Mouse (Mus musculus): Measurements from ENCODE around the gene Card19. TPM values are rescaled to one million over a fixed set of nuclear protein-coding genes. Genes with fewer than 3 reads are reported as not detected.

The Card19 gene
- polyA plus RNA-seq, 1 experiment, result 534 TPM

GRCm38 (mm10) chr13:49190876-49191672 is 24.8 kb downstream of the Card19 start:
- peak overlapping the region; percentile 98 for H3K4me3 ChIP-seq (replicated peaks)
- peaks cover 74% of the 10 kb centered on the region for H3K36me3 ChIP-seq (replicated peaks; ENCODE audit: low read length)
- TF ChIP-seq FLI1 (IDR thresholded peaks at IDR 0.05; ENCODE audit: low read length), result no peak
- no peak for TF ChIP-seq GATA1 (IDR thresholded peaks at IDR 0.05; ENCODE audit: borderline replicate concordance, low read length)
- peaks cover 2% of the 10 kb centered on the region for H3K27me3 ChIP-seq (replicated peaks)
- H3K9me3 ChIP-seq, result no peaks in the 10 kb centered on the region
- H3K4me1 ChIP-seq, result peaks cover 97% of the 10 kb centered on the region

- peak overlapping the region; percentile 98 for H3K4me3 ChIP-seq (replicated peaks)
- peaks cover 2% of the 10 kb centered on the region for H3K27me3 ChIP-seq (replicated peaks)
- H3K4me1 ChIP-seq, result peaks cover 97% of the 10 kb centered on the region
- H3K9me3 ChIP-seq, result no peaks in the 10 kb centered on the region
- H3K36me3 ChIP-seq (replicated peaks; ENCODE audit: low read length), result peaks cover 66% of the 10 kb centered on the region
- TF ChIP-seq FLI1 (IDR thresholded peaks at IDR 0.05; ENCODE audit: low read length), result no peak; the same call in 1 of the 2 replicates
- no peak for TF ChIP-seq GATA1 (IDR thresholded peaks at IDR 0.05; ENCODE audit: borderline replicate concordance, low read length)
Observed at GRCm38 (mm10) chr13:49189970-49190870, 25.6 kb downstream of the Card19 start.

GRCm38 (mm10) chr13:49188966-49189360 is 26.9 kb downstream of the Card19 start:
- TF ChIP-seq FLI1 (IDR thresholded peaks at IDR 0.05; ENCODE audit: low read length) (no peak), GATA1 (IDR thresholded peaks at IDR 0.05; ENCODE audit: borderline replicate concordance, low read length) (no peak)
- Histone ChIP-seq H3K4me1 (peaks cover 96% of the 10 kb centered on the region), H3K27me3 (replicated peaks) (peaks cover 3% of the 10 kb centered on the region), H3K36me3 (replicated peaks; ENCODE audit: low read length) (peaks cover 53% of the 10 kb centered on the region), H3K4me3 (replicated peaks) (peak overlapping the region; percentile 98), H3K9me3 (peaks cover 4% of the 10 kb centered on the region; the same call in 1 of the 2 replicates)

GRCm38 (mm10) chr13:49188219-49188965 is 27.4 kb downstream of the Card19 start:
- peaks cover 96% of the 10 kb centered on the region for H3K4me1 ChIP-seq
- H3K36me3 ChIP-seq (replicated peaks; ENCODE audit: low read length), result peaks cover 48% of the 10 kb centered on the region

GRCm38 (mm10) chr13:49187288-49188218 is 28.3 kb downstream of the Card19 start, which contains the start of gene Ninj1:
Ninj1 (plus strand) TSS chr13:49187485.
- Histone ChIP-seq H3K36me3 (replicated peaks; ENCODE audit: low read length) (peaks cover 39% of the 10 kb centered on the region), H3K4me1 (peaks cover 96% of the 10 kb centered on the region), H3K27me3 (replicated peaks) (peaks cover 4% of the 10 kb centered on the region), H3K9me3 (peaks cover 7% of the 10 kb centered on the region; the same call in 1 of the 2 replicates), H3K4me3 (replicated peaks) (peak within 1 kb of the TSS; percentile 98)
- TF ChIP-seq GATA1 (IDR thresholded peaks at IDR 0.05; ENCODE audit: borderline replicate concordance, low read length) (peak; percentile 96), FLI1 (IDR thresholded peaks at IDR 0.05; ENCODE audit: low read length) (no peak)

More at GRCm38 (mm10) chr13:49188219-49188965, 27.4 kb downstream of the Card19 start:
- TF ChIP-seq FLI1 (IDR thresholded peaks at IDR 0.05; ENCODE audit: low read length) (no peak), GATA1 (IDR thresholded peaks at IDR 0.05; ENCODE audit: borderline replicate concordance, low read length) (no peak)
- Histone ChIP-seq H3K27me3 (replicated peaks) (peaks cover 1% of the 10 kb centered on the region), H3K4me3 (replicated peaks) (peak overlapping the region; percentile 98), H3K9me3 (peaks cover 7% of the 10 kb centered on the region; the same call in 1 of the 2 replicates)

- peak overlapping the region; percentile 98 for H3K4me3 ChIP-seq (replicated peaks)
- peaks cover 96% of the 10 kb centered on the region for H3K4me1 ChIP-seq
- peaks cover 7% of the 10 kb centered on the region; the same call in 1 of the 2 replicates for H3K9me3 ChIP-seq
- H3K36me3 ChIP-seq (replicated peaks; ENCODE audit: low read length), result peaks cover 32% of the 10 kb centered on the region
- TF ChIP-seq FLI1 (IDR thresholded peaks at IDR 0.05; ENCODE audit: low read length), result no peak
- TF ChIP-seq GATA1 (IDR thresholded peaks at IDR 0.05; ENCODE audit: borderline replicate concordance, low read length), result no peak
- H3K27me3 ChIP-seq (replicated peaks), result peaks cover 4% of the 10 kb centered on the region
Observed at GRCm38 (mm10) chr13:49186798-49187287, 29.0 kb downstream of the Card19 start.

GRCm38 (mm10) chr13:49183646-49184045 is 32.2 kb downstream of the Card19 start:
- Histone ChIP-seq H3K9me3 (peaks cover 7% of the 10 kb centered on the region; the same call in 1 of the 2 replicates), H3K27me3 (replicated peaks) (peaks cover 6% of the 10 kb centered on the region), H3K36me3 (replicated peaks; ENCODE audit: low read length) (peaks cover 3% of the 10 kb centered on the region), H3K4me3 (replicated peaks) (peak overlapping the region; percentile 38), H3K4me1 (peaks cover 96% of the 10 kb centered on the region)
- no peak for TF ChIP-seq GATA1 (IDR thresholded peaks at IDR 0.05; ENCODE audit: borderline replicate concordance, low read length)
- TF ChIP-seq FLI1 (IDR thresholded peaks at IDR 0.05; ENCODE audit: low read length), result no peak

GRCm38 (mm10) chr13:49183161-49183560 is 32.7 kb downstream of the Card19 start:
- Histone ChIP-seq H3K4me3 (replicated peaks) (no peak overlapping the region), H3K27me3 (replicated peaks) (peaks cover 6% of the 10 kb centered on the region), H3K36me3 (replicated peaks; ENCODE audit: low read length) (no peaks in the 10 kb centered on the region), H3K9me3 (peaks cover 7% of the 10 kb centered on the region; the same call in 1 of the 2 replicates), H3K4me1 (peaks cover 96% of the 10 kb centered on the region)
- TF ChIP-seq GATA1 (IDR thresholded peaks at IDR 0.05; ENCODE audit: borderline replicate concordance, low read length), result no peak
- TF ChIP-seq FLI1 (IDR thresholded peaks at IDR 0.05; ENCODE audit: low read length), result no peak

Measured in megakaryocyte, embryonic 14.5 days (primary cell).